Mouse (Mus musculus) neural tube, embryonic 15.5 days (tissue): ENCODE measurements at regions not wholly inside any gene's neighbourhood (a gene's known extent, or its start where the extent isn't known, plus 50 kb on each side); places are given as distances from the start of the nearest gene placed in this dataset. TPM values are rescaled to one million over a fixed set of nuclear protein-coding genes. Genes with fewer than 3 reads are reported as not detected.

ENCODE experiments used
- ATAC-seq: fragments of 200-750 bp; cut with Nextera tagmentation; 2 replicates; pipeline ENCODE4 v1.8.0; 2017; ENCODE audit warnings: mild to moderate bottlenecking, moderate TSS enrichment, moderate library complexity; ENCODE audit not compliant: low FRiP score
- H3K27ac ChIP-seq: fragments of 300-500 bp; sonication (generic); replicated peaks from 2 replicates; pipeline ENCODE4 v1.5.1; 2015; ENCODE audit warnings: mild to moderate bottlenecking, inconsistent platforms
- H3K27me3 ChIP-seq: fragments of 300-500 bp; sonication (generic); replicated peaks from 2 replicates; pipeline ENCODE4 v1.6.1; 2015; ENCODE audit warnings: inconsistent platforms
- H3K36me3 ChIP-seq: fragments of 300-500 bp; sonication (generic); 2 replicates; pipeline ENCODE4 v1.6.1; 2015; ENCODE audit warnings: inconsistent platforms
- H3K4me1 ChIP-seq: fragments of 300-500 bp; sonication (generic); 2 replicates; pipeline ENCODE4 v1.6.1; 2015; ENCODE audit warnings: inconsistent platforms
- H3K4me2 ChIP-seq: fragments of 300-500 bp; sonication (generic); 2 replicates; pipeline ENCODE4 v1.6.1; 2015; ENCODE audit warnings: inconsistent platforms, mild to moderate bottlenecking, moderate library complexity
- H3K4me3 ChIP-seq: fragments of 300-500 bp; sonication (generic); replicated peaks from 2 replicates; pipeline ENCODE4 v1.5.1; 2015; ENCODE audit warnings: mild to moderate bottlenecking, inconsistent platforms
- H3K9ac ChIP-seq: fragments of 300-500 bp; sonication (generic); replicated peaks from 2 replicates; pipeline ENCODE4 v1.6.1; 2015; ENCODE audit warnings: mild to moderate bottlenecking, inconsistent platforms
- H3K9me3 ChIP-seq: fragments of 300-500 bp; sonication (generic); replicated peaks from 2 replicates; pipeline ENCODE4 v1.6.1; 2016; ENCODE audit warnings: inconsistent platforms
- WGBS: fragments of 180-500 bp; shearing (Covaris S2); methylation state at CpG from one replicate; pipeline ENCODE4 v1.1.7; 2015; ENCODE audit warnings: mixed read lengths; 5-methylcytosine and 5-hydroxymethylcytosine counted together
- microRNA-seq: library from miRNA; unstranded; fragments of <30 nt; microRNA quantifications from one replicate; pipeline ENCODE4, GENCODE M21; 2017

- Histone ChIP-seq H3K4me3 (no peak overlapping the region), H3K4me2 (peak overlapping the region; percentile 39), H3K9ac (no peak overlapping the region; the same call in 1 of the 2 replicates), H3K9me3 (no peaks in the 10 kb centered on the region), H3K27ac (peak overlapping the region; percentile 45; the same call in 1 of the 2 replicates), H3K36me3 (no peaks in the 10 kb centered on the region), H3K27me3 (no peaks in the 10 kb centered on the region), H3K4me1 (peaks cover 13% of the 10 kb centered on the region)
- ATAC-seq = no peak
- WGBS = 41% methylated on average over 12 of the region's 12 CpGs
Measured at GRCm38 (mm10) chr5:141138771-141139360, 102.4 kb upstream of the Sdk1 start.

- Histone ChIP-seq H3K9me3 (no peaks in the 10 kb centered on the region), H3K4me2 (peak overlapping the region; percentile 39), H3K27me3 (no peaks in the 10 kb centered on the region), H3K36me3 (no peaks in the 10 kb centered on the region), H3K4me1 (peaks cover 13% of the 10 kb centered on the region), H3K9ac (no peak overlapping the region; the same call in 1 of the 2 replicates), H3K27ac (peak overlapping the region; percentile 45), H3K4me3 (no peak overlapping the region)
- 18% methylated on average over 14 of the region's 14 CpGs for WGBS
- ATAC-seq = no peak
Measured at GRCm38 (mm10) chr5:141139361-141139912, 101.9 kb upstream of the Sdk1 start.

DNA sequence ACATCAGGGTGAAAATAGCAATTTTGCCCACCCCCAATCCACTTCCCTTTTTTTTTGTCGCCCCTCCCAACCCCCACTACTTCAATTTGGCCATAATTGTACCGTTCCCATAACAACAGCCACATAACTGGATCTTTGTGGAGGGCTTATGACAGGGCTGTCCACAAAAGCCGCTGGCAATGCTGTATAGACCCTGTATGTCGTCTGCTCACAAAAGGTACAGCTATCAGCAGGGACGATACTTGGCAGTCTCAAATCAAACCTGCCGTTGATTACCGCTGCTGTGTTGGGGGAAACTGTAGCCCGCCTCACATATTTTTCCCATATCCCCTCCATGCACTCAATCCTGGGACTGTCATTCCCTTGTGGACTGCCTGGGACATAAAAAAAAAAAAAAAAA, 80.9 kb upstream of the Sdk1 start:
- Histone ChIP-seq H3K4me2 (no peak overlapping the region), H3K9me3 (no peaks in the 10 kb centered on the region), H3K4me3 (no peak overlapping the region), H3K27ac (no peak overlapping the region), H3K4me1 (0 out of 2 replicates have a peak, but pooled peaks cover 3% of the 10 kb centered on the region), H3K9ac (no peak overlapping the region), H3K27me3 (no peaks in the 10 kb centered on the region), H3K36me3 (no peaks in the 10 kb centered on the region)
- WGBS = 62% methylated on average over 8 of the region's 8 CpGs
- no peak for ATAC-seq

- ATAC-seq = no peak
- Histone ChIP-seq H3K9ac (no peak overlapping the region), H3K36me3 (no peaks in the 10 kb centered on the region), H3K4me3 (no peak overlapping the region), H3K4me2 (no peak overlapping the region), H3K27ac (no peak overlapping the region), H3K9me3 (no peaks in the 10 kb centered on the region), H3K4me1 (0 out of 2 replicates have a peak, but pooled peaks cover 3% of the 10 kb centered on the region), H3K27me3 (no peaks in the 10 kb centered on the region)
- WGBS = 85% methylated on average over 5 of the region's 5 CpGs
Measured at GRCm38 (mm10) chr5:141160956-141161355, 80.3 kb upstream of the Sdk1 start.

DNA sequence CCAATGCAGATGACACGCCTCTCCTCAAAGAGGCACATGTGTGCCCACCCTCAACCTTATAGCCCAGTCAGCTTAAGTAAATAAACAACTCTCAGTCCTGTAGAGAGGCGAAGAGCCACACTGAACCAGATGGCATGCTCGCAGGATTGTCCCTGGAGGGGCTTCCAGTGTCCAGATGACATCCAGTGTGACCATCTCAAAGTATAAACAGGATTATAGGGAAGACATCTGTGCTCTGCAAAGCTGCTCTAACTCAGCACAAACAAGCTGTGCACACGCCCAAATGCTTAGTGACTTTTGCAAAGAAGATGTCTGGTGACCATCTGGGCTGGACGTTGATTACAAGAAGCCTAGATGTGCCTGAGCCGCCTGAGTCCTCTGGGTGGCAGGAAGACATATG, 58.8 kb upstream of the Sdk1 start:
- WGBS = 70% methylated on average over 6 of the region's 6 CpGs
- no peak overlapping the region for H3K4me2 ChIP-seq
- no peak for ATAC-seq

DNA sequence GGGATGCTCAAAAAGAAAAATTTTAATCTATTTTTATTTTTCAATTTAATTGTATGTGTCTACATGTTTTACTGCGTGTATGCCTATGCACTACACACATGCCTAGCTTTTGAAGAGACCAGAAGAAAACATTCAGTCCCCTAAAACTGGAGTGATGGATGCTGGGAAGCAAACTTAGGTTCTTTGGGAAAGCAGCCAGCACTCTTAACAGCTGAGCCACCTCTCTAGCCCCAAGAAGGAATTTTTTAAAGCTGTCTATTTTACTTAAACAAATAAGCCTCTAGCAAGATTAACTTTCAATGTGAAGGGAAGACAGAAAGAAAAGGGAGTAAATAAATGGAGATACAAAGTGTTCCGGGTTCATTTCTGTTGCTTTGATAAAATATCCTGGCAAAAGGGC, 52.3 kb upstream of the Sdk1 start:
- Histone ChIP-seq H3K4me3 (no peak overlapping the region), H3K36me3 (no peaks in the 10 kb centered on the region), H3K4me2 (no peak overlapping the region), H3K4me1 (no peaks in the 10 kb centered on the region), H3K27ac (no peak overlapping the region), H3K9ac (no peak overlapping the region), H3K27me3 (no peaks in the 10 kb centered on the region), H3K9me3 (no peaks in the 10 kb centered on the region)
- WGBS = 80% methylated on average over 2 of the region's 2 CpGs
- no peak for ATAC-seq

More for the DNA sequence above, 58.8 kb upstream of the Sdk1 start:
- no peaks in the 10 kb centered on the region for H3K36me3 ChIP-seq
- H3K27me3 ChIP-seq = no peaks in the 10 kb centered on the region
- H3K27ac ChIP-seq = no peak overlapping the region
- H3K9ac ChIP-seq = no peak overlapping the region
- no peaks in the 10 kb centered on the region for H3K9me3 ChIP-seq
- no peaks in the 10 kb centered on the region for H3K4me1 ChIP-seq
- no peak overlapping the region for H3K4me3 ChIP-seq

Small RNA genes lying in the stretch of these regions (microRNA-seq; reads per million reads assigned to microRNA genes)
- not detected for gene Gm26113
